Mouse (Mus musculus) cortical plate, adult 2 months (tissue): ENCODE measurements around the gene Stpg1. TPM values are rescaled to one million over a fixed set of nuclear protein-coding genes. Genes with fewer than 3 reads are reported as not detected.

Experiments
- H3K27ac ChIP-seq: fragments of 200-500 bp; 2 replicates; pipeline ENCODE4 v1.5.1; 2012; ENCODE audit warnings: low read length, control low read depth, inconsistent platforms; ENCODE audit not compliant: insufficient read depth
- H3K4me1 ChIP-seq: fragments of 200-500 bp; 2 replicates; pipeline ENCODE4 v1.6.1; 2011; ENCODE audit warnings: low read length; ENCODE audit not compliant: control insufficient read depth, insufficient read depth
- H3K4me3 ChIP-seq: fragments of 200-500 bp; 2 replicates; pipeline ENCODE4 v1.5.1; 2011; ENCODE audit warnings: mild to moderate bottlenecking, low read length, control low read depth; ENCODE audit not compliant: insufficient read depth
- CTCF ChIP-seq: fragments of 200-500 bp; IDR thresholded peaks from 2 replicates; pipeline ENCODE4 v1.5.1; 2011; ENCODE audit warnings: mild to moderate bottlenecking, control low read depth, low read length; ENCODE audit not compliant: insufficient read depth; ENCODE audit errors: extremely low read depth
- POLR2A ChIP-seq: fragments of 200-500 bp; IDR thresholded peaks from 2 replicates; pipeline ENCODE4 v1.6.1; 2011; ENCODE audit warnings: mild to moderate bottlenecking, low read length, control low read depth; ENCODE audit not compliant: insufficient read depth; ENCODE audit errors: extremely low read depth
- polyA plus RNA-seq: library from polyadenylated mRNA; depleted of rRNA; stranded (reverse); fragments of >200 nt; gene quantifications from 2 replicates; pipeline ENCODE4 v1.2.3, GENCODE M21; 2012

Gene Stpg1
- polyA plus RNA-seq, 1 experiment = 0.96 TPM

GRCm38 (mm10) chr4:135526039-135526710, 31.6 kb downstream of the Stpg1 start:
- Histone ChIP-seq H3K27ac (no peak overlapping the region), H3K4me1 (no peaks in the 10 kb centered on the region)
- TF ChIP-seq POLR2A = no peak
- TF ChIP-seq CTCF = no peak

DNA sequence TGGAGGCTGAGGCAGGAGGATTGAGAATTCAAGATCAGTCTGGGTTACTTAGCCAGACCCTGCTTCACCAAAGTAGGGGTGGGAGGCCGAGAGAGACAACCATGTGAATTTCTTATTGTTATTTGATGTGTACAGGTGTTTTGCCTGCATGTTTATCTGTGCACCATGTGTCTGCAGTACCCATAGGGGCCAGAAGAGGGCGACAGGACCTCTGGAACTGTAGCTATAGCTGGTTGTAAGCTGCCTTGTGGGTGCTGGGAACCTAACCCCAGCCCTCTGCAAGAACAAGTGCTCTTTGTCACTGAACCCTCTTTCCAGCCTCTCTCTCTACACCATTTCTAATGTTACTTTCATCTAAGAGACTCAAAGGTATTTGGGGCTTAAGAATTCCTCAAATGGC, 35.7 kb downstream of the Stpg1 start:
- H3K27ac ChIP-seq = no peak overlapping the region
- no peak overlapping the region for H3K4me3 ChIP-seq
- no peaks in the 10 kb centered on the region for H3K4me1 ChIP-seq
- TF ChIP-seq CTCF = no peak
- no peak for TF ChIP-seq POLR2A

More at GRCm38 (mm10) chr4:135526039-135526710, 31.6 kb downstream of the Stpg1 start:
- H3K4me3 ChIP-seq = no peak overlapping the region

- H3K4me3 ChIP-seq = no peak overlapping the region
- no peak overlapping the region for H3K27ac ChIP-seq
- H3K4me1 ChIP-seq = no peaks in the 10 kb centered on the region
- TF ChIP-seq POLR2A (no peak), CTCF (no peak)
Observed at GRCm38 (mm10) chr4:135531236-135531635, 36.6 kb downstream of the Stpg1 start.

DNA sequence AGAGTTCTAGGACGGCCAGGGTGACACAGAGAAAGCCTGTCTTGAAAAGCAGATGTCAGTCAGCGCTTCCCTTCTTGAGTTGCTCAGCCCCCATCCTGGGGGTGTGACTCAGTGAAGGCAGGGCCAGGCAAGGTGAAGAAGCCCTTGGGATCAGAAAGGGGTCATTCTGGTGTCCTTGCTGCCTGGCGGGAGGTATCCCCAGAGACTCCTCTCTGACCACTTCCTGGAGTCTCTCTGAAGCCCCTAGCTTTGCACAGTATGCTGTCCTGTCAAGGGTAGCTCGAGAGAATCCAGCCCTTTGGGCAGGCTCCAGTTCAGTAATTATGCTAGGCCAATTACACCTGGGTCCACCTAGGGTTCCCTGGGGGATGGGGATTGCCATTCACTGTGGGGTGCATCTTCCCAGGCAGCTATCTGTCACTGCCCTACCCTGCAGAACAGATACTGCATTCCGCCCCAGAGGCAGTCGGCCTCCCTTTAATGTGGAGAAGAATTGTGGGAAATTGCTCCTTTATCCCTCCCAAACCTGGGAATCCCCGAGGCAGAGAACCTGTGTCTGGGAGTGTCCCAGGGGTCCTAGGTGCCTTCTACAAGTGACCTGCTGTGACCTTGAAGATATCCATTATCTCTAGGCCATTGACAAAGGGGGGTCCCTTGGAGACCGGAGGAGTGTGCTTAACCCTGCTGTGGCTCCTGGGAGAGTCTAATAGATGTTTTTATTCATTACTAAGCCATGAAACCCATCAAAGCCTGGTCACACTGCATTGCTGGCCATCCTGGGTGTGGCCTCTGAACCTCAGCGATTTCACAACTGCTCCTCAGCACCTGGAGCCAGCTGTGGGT, 37.4 kb downstream of the Stpg1 start:
- Histone ChIP-seq H3K4me1 (no peaks in the 10 kb centered on the region), H3K4me3 (no peak overlapping the region), H3K27ac (no peak overlapping the region)
- no peak for TF ChIP-seq CTCF
- no peak for TF ChIP-seq POLR2A

GRCm38 (mm10) chr4:135533001-135533400, 38.4 kb downstream of the Stpg1 start:
- no peaks in the 10 kb centered on the region for H3K4me1 ChIP-seq
- TF ChIP-seq CTCF (no peak), POLR2A (no peak)
- no peak overlapping the region for H3K4me3 ChIP-seq
- no peak overlapping the region for H3K27ac ChIP-seq

GRCm38 (mm10) chr4:135535021-135535420, 40.4 kb downstream of the Stpg1 start:
- no peak overlapping the region for H3K27ac ChIP-seq
- no peaks in the 10 kb centered on the region for H3K4me1 ChIP-seq
- no peak overlapping the region for H3K4me3 ChIP-seq
- TF ChIP-seq POLR2A (no peak), CTCF (no peak)

DNA sequence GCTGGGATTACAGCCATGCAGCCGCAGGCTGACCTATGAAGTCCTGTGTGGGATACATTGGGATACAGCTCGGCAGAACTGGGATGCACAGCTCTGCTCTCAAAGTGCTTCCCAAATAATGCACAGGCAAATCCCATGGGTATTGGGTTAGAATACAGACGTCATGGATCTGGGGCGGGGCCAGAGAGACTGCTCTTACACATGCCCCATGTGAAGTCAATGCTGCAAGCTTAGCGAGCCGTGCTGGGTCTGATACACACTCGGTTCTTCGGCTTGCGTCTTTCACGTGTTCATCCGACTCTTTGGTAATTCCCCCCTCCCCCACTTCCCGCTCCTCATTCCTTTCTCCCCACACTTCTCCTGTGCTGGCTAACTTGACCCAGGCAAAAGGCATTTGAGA, 44.5 kb downstream of the Stpg1 start:
- Histone ChIP-seq H3K4me3 (no peak overlapping the region), H3K4me1 (no peaks in the 10 kb centered on the region), H3K27ac (no peak overlapping the region)
- no peak for TF ChIP-seq CTCF
- no peak for TF ChIP-seq POLR2A

DNA sequence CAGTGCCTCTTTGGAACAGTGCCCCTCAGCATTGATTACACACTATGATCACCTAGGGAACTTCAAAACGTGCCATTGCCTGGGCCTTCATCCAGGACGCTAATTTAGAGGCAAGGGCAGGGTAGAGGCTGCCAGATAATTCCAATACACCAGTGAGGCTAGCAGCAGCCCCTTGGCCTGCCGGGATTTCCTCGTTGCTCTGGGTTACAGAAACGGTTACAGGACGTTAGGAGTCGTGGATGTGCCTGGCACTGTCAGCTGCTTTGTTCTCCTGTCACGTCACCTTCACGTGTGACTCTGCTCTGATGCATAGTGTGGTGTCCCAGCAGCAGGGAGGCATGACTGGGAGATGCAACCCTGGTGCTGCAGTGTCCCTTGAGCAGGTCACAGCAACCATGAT, 45.5 kb downstream of the Stpg1 start:
- H3K4me1 ChIP-seq = no peaks in the 10 kb centered on the region
- TF ChIP-seq POLR2A (no peak), CTCF (no peak)

GRCm38 (mm10) chr4:135544284-135544683, 49.7 kb downstream of the Stpg1 start:
- H3K27ac ChIP-seq = no peak overlapping the region
- H3K4me1 ChIP-seq = no peaks in the 10 kb centered on the region
- TF ChIP-seq POLR2A = no peak
- TF ChIP-seq CTCF = no peak
- no peak overlapping the region for H3K4me3 ChIP-seq

More for the DNA sequence above, 45.5 kb downstream of the Stpg1 start:
- H3K4me3 ChIP-seq = no peak overlapping the region
- no peak overlapping the region for H3K27ac ChIP-seq
